Mouse (Mus musculus) MN1 (cell line): Measurements from ENCODE around the gene Ppp1r1c.
"Not testable (repeated sequence)": the region's sequence is repeated elsewhere in the genome, so short reads cannot be mapped to it uniquely, and the experiment has no call there.

Source experiments
- DNase-seq: peaks from one replicate; pipeline ENCODE4 v3.0.0-alpha.2; 2016; ENCODE audit warnings: low spot score

The Ppp1r1c gene

GRCm38 (mm10) chr2:79744164-79744563 is 36.6 kb downstream of the Ppp1r1c start:
- no peak for DNase-seq

- no peak for DNase-seq
Observed at GRCm38 (mm10) chr2:79751685-79752084, 44.1 kb downstream of the Ppp1r1c start.

- DNase-seq = no peak
Observed at GRCm38 (mm10) chr2:79760018-79760417, 52.4 kb downstream of the Ppp1r1c start.

DNA sequence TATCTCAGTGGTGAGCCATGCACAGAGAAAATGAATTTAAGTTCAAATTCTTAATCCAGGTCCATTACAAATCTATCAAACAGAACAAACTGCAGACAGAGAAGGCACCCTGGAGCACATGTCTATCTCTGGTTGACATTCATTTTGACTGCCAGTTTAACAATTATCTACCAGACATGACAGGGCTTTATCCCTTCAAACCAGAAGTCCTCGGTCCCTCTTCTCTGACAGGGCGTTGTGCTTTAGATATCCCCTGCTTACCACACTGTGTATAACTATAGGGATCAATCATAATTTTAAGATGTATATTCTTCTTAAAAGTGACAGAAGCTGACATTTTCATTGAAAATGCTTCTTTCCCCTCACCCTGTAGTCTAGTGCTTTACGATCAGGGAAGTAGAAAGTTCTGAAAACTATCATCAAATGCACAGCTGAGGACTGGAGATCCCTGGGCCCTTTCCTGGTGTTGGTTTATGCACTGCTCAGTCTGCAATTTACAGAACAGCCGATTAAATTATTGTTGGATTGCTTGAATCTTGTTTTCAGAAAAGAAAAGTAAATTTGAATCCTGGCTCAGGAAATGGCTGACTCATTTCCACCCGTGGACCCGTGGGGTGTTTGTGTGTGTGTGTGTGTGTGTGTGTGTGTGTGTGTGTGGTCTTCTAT is 55.3 kb downstream of the Ppp1r1c start:
- no peak for DNase-seq

DNA sequence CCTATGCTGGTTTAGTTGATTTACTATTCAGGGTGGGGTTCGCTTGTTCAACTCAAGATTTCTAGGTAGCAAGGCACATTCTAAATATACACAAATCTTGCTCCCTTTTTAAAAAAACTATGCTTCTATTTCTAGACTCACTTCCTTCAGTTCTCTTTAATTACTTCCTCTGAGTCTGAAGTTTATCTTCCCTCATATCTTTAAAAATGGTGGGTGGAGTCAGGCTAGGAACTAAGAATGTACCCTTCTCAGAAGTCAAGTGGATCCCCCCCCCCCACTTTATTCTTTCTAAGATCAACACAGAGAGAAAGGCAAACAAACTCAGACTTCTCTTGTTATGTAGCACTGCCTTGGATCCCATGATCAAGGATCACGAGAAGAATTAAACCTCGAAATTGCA is 57.5 kb downstream of the Ppp1r1c start:
- DNase-seq = no peak

GRCm38 (mm10) chr2:79765723-79766122 is 58.1 kb downstream of the Ppp1r1c start:
- DNase-seq = no peak

DNA sequence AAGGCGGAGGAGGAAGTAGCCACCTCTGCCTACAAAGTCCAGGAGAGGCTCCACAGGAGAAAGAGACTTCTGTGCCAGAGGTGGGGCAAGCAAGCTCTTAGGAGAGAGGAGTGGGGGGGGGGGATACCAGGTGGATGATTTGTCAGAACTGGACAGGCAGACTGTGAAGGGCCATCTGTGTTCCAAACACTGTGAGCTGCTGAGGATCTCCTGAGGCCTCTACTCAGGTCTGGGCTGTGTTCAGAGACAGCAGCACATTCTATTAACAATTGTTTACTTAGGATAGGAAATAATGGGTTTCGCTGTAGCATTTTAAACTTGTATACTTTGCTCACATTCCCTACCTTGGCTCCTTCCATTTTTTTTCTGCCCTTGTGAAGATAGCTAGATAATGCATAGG is 61.0 kb downstream of the Ppp1r1c start:
- no peak for DNase-seq

DNA sequence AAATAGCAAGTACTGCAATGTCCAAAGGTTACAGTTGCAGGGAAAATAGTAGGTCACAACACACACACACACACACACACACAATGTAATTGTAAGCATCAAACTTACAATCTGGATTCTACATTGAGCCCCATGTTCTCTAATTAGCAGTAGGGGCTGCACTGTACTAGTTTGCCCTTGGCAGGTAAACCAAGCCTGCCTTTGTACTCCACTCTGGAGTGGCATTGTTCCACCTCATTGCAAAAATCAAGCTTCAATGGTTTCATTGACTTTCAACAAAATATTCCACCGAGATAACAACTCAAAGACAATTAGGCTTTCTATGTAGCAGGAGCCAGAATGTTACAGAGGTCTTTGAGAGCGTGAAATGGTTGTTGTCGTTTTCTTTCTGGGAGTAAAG is 62.7 kb downstream of the Ppp1r1c start:
- DNase-seq = no peak

- peak; percentile 72 for DNase-seq
Observed at GRCm38 (mm10) chr2:79774372-79774771, 66.8 kb downstream of the Ppp1r1c start.

DNA sequence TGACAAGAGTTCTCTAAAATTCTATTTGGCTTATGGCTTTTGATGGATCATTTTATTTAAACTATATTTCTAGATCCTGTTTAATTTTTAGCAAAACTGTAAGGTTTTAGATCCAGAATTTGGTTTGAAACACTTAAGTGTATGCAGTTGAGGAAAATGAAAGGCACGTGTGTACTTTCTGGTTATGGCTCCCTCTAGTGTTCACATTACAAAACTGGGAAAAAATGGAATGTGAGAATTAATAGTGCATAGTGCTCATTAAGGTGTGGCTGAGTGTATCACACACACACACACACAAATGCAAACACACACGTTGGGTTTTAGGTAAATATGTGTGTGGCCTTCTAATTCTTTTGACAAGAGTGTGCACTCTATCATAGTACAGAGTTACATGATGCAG is 70.2 kb downstream of the Ppp1r1c start:
- no peak for DNase-seq

DNA sequence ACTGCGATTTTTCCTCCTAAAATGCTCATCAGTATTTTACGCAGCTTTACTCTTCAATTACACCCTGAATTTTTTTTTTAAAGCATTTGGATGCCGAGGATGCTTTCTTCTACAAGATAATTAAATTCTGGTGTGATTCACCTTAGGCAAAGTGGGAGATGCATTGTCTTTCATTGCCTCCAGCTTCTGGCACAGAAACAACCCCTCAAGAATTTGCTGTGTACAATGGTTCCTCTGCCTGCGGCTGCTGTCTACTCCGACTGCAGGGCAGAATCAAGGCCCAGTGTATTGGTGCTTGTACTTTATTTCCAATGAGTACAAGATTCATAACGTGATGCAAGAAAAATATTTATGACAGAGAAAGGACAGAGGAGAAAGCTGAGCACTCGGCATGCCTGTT is 73.2 kb downstream of the Ppp1r1c start:
- DNase-seq = no peak

- no peak for DNase-seq
Observed at GRCm38 (mm10) chr2:79785541-79786134, 78.1 kb downstream of the Ppp1r1c start.

DNA sequence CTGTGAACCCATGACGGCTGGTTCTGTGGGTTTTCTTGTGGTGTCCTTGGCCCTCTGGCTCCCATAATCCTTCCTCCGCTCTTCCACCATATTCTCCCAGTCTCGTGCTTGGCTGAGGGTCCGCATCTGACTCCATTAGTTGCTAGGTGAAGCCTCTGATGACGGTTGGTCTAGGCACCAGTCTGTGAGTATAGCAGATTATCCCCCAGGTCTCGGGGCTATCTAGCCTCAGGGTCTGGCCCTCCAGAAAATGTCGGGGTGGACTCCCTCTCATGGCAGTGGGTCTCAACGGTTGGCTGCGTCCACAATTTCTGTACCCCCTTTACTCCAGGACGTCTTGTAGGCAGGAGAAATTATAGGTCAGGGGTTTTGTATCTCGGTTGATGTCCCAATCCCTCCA is 78.9 kb downstream of the Ppp1r1c start:
- DNase-seq = no peak

DNA sequence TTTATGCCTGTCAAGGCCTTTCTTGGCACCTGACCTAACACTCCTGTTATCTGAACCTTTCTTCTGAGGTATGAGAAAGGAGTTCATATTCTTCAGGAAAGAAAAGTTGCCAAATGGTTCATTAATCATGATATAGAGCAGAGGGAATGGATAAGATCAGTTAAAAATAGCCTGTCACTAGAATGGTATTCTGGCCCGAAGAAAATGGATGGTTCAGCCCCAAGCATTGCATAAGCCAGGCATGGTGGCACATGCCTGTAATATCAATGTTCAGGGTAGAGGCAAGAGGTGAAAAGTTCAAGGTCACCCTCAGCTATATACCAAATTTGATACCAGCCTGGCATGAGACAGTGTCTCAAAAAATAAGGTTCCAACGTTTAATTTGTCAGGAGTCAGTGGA is 85.6 kb downstream of the Ppp1r1c start:
- DNase-seq = no peak

DNA sequence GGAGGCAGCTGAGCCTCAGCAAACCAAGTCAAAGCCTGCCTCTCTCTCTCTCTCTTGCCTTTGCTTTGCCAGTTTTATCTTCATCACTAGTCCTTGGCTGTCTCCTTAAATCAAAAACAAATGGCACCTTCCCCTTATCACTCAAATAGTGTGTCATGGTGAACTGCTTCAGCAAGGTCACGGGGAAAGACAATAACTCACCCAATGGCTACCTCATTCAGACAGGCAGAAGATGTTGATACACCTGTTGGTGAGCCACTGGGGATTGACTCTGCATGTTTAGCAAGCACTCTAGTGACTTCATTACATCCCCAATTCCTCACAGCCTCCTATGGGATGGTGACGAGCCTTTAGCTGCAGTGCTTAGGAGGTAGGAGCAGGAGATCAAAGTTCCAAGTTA is 89.9 kb downstream of the Ppp1r1c start:
- DNase-seq = no peak

GRCm38 (mm10) chr2:79798627-79799026 is 91.0 kb downstream of the Ppp1r1c start:
- DNase-seq = no peak

- no peak for DNase-seq
Observed at GRCm38 (mm10) chr2:79815708-79816484, 108.3 kb downstream of the Ppp1r1c start.

DNA sequence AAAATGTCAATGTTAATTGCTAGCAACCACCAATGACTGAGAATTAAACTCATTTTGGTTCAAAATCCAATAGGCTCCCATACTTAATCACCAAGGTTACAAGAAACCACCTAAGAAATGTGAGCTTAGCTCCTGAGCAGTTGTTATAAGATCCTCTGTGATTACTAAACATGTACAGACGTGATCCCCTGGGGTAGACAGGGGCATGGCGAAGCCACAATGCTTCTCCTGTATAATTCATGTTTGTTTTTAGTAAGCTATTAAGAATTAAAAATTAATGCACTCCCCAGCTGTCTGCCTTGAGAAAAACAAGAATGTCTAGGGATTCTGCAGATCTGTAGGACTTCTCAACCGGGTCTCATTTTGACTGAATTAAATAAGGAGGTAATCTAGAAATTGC is 112.0 kb downstream of the Ppp1r1c start:
- DNase-seq = no peak

DNA sequence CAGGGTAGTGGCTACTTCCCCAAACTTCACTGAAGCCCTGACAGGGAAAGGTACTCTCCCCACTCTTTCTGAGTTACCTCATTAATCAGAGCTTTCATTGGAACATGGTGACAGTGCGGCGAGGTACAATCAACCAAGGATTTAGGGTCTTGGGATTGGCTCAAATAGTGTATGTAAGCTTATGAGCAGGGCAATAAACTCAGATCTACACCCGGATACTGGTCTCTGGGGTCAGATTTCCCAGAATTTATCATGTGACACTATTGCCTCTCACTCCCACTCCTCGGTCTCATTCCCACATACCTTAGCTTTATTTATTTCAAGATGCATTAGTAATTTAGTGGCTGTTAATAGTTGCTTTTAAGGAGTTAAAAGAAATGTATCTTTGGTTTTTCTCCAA is 118.3 kb downstream of the Ppp1r1c start:
- no peak for DNase-seq

DNA sequence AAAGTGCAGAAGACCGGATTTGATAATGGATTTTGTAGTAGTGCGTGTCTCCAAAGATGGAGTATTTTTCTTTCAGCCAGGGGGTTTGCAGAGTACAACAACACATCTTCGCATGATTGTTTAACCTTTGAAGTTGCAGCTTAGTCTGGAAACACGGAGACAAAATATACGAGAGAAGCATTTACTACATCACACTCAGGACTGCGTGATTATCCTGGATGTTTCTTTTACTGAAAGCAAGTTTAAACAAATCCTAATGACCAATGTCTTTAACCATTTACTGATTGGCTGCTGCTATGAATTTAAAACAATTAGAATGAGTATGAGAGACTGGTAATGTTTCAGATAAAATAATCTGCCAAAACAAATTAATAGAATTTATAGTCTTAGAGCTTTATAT is 131.5 kb downstream of the Ppp1r1c start:
- DNase-seq = no peak

DNA sequence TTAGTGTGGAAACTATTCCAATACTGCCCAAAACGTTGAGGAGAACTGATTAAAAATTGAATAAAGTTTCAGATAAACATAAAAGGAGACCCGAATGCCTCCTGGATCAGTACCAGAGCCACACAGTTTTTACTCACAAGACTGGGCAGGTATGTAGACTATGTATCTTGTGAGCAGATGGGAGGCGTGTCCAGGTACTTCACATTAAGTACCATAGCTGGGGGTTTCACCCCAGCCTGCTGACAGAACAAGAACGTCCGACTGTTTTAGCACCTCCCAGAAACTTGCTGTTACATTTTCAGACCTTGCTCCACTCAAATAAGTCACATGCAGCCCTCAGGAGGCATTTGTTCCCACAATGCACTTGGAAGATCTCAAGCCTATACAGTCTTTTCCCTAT is 131.9 kb downstream of the Ppp1r1c start:
- DNase-seq = no peak

DNA sequence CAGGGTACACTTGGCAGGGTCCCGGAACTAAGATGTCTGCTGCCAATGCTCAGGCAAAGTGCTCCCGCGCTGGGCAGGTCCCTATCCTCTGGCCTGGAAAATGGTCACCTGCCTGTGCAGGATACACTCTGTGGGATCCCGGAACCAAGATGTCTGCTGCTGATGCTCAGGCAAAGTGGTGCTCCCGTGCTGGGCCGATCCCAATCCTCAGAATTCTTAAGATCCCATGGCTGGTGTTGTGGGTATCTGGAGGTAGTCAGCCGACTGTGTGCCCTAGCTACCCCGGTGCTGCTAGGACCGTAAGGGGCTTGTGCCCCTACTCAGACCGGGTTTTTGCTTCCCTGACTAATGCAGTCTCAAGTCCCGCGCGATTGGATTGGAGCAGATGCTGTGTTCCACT is 139.8 kb downstream of the Ppp1r1c start:
- not testable (repeated sequence) for DNase-seq

DNA sequence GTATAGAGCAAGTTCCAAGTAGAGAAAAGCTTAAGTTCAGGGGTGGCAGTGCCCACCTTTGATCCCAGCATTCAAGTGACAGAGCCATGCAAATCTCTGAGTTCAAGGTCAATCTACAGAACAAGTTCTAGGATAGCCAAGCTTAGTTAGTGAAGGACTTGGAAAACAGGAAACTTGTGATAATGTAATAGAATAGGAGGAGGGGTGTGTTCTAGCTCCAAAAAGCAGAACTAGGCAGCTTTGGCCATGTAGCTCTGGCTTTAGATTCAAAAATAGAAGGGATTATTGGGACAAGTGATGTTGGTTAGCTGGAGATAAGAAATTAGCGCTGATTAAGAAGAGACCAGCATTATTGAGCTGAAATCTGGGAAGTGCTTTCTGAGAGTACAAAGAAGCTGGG is 149.3 kb downstream of the Ppp1r1c start:
- no peak for DNase-seq
